In the genomic region with DNA sequence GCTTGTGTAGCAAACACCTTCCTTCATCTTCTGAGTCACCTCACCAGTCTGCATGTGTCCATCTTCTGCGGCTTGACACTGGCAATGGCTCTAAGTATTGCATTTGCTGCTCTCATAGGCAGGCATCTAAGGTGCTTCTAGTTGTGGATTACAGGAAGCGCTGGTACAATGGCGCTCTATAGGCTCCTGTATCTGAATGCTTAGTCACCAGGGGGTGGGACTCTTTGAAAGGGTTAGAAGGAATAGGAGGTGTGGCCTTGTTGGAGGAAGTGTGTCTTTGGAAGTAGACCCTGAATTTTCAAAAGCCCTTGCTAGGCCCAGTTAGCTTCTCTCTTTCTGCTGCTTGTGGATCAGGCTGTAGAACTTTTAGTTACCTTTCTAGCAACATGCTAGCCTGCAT, we compare ENCODE assay signal across 26 mouse cellular contexts. TPM values are rescaled to one million over a fixed set of nuclear protein-coding genes. Genes with fewer than 3 reads are reported as not detected.
A peak's percentile ranks its signal among the peaks of the same experiment; 100 is the strongest.
DNase-seq lines count a peak whose midpoint lies in the region; ATAC-seq lines count a peak whose summit lies in the region.
"Had no signal": no experiment of that assay in that cellular context is flagged by ENCODE, and none has a peak within 500 bp of the region (broad histone marks: within the 10 kb centered on the region; RNA-seq: fewer than 3 reads in every experiment).

No protein-coding gene starts in this region.

- peak; percentile 40 for DNase-seq in 3134 (ENCODE audit: extremely low read depth, insufficient read length, low spot score)
- DNase-seq in 416B (ENCODE audit: low read depth), result peak; percentile 77
- peak; percentile 38 for DNase-seq in NIH3T3 (ENCODE audit: low read depth)
- DNase-seq in adrenal gland, adult (ENCODE audit: inconsistent age in 2 of 2, low spot score in 1 of 2), result no peak
- no peak for DNase-seq in urinary bladder, postnatal 14 days (ENCODE audit: low spot score)
- no peak for DNase-seq in gastrocnemius, postnatal 10 days
- DNase-seq: adrenal gland, adult 2 months; adrenal gland, postnatal 36 days; cerebellum, adult 2 months; gastrocnemius, postnatal 14 days; heart, adult 11 months; heart, postnatal 36 days; kidney, adult 9 months; kidney, postnatal 10 days; layer of hippocampus, adult 9-11 months; liver; lung, embryonic 14.5 days; right cerebral cortex, postnatal 4 days; thymus, adult 2 months; thymus, postnatal 36 days had no signal

- ATAC-seq in hematopoietic stem cell, adult 5-6 weeks (replicated peaks in 1 of 2; ENCODE audit: insufficient read depth in 1 of 2, low FRiP score in 2 of 2, low TSS enrichment in 1 of 2, low read depth in 1 of 2, poor library complexity in 2 of 2, severe bottlenecking in 2 of 2), result peak; percentile 20 to 51; a peak in 2 of 4 replicates
- ATAC-seq: forebrain, embryonic 13.5 days; intestine, embryonic 16.5 days; midbrain, embryonic 16.5 days had no signal

RNA-seq across cellular contexts. Expression of a gene that starts 5.9 kb away (rescaled TPM):
- total RNA-seq in hematopoietic stem cell, adult 5-6 weeks (2017), result 115 and 527 TPM in 2 replicates
- total RNA-seq in gastrocnemius, postnatal 10 days (2021), result 10 to 100 TPM; 58.6 to 61.5 TPM

RNA-seq across cellular contexts. Expression of a gene that starts 10.5 kb away (rescaled TPM):
- total RNA-seq in hematopoietic stem cell, adult 5-6 weeks (2017), result 0.50 TPM in 1 of 2 replicates, not detected in the other
- under 1 TPM; 0.41 to 0.42 TPM for total RNA-seq in gastrocnemius, postnatal 10 days (2021)
- total RNA-seq: heart, postnatal 36 days; megakaryocyte, adult 5-6 weeks; neutrophil, adult 5-6 weeks had no signal

RNA-seq across cellular contexts. Expression of a gene that starts 44.6 kb away (rescaled TPM):
- 5.4 and 11.4 TPM in 2 replicates for total RNA-seq in hematopoietic stem cell, adult 5-6 weeks (2017)
- 10 to 100 TPM in 1 of 2 experiments, 1 to 10 TPM in 1; 7.6 to 12.6 TPM for total RNA-seq in gastrocnemius, postnatal 10 days (2021)
- total RNA-seq: neutrophil, adult 5-6 weeks had no signal

RNA-seq across cellular contexts. Expression of a gene that starts 58.9 kb away (rescaled TPM):
- total RNA-seq in hematopoietic stem cell, adult 5-6 weeks (2017), result not detected in 2 replicates
- total RNA-seq in gastrocnemius, postnatal 10 days (2021), result not detected
- total RNA-seq: gastrocnemius, postnatal 14 days; heart, postnatal 36 days; neutrophil, adult 5-6 weeks had no signal

Comparison
In these comparisons a context has a peak if more than half of its experiments do, and no peak if none do; other contexts are left out.
1. DNase-seq: peak in 3134 (single experiment), 416B (single experiment) and NIH3T3 (single experiment); none in adrenal gland, adult (0 of 2), urinary bladder, postnatal 14 days (single experiment) and gastrocnemius, postnatal 10 days (single experiment).